Mouse (Mus musculus): Measurements from ENCODE around the gene Proser1. TPM values are rescaled to one million over a fixed set of nuclear protein-coding genes. Genes with fewer than 3 reads are reported as not detected.
A peak's percentile ranks its signal among the peaks of the same experiment; 100 is the strongest.

Proser1 gene
- polyA plus RNA-seq, 1 experiment from 2014 or later, result 10.5 TPM

DNA sequence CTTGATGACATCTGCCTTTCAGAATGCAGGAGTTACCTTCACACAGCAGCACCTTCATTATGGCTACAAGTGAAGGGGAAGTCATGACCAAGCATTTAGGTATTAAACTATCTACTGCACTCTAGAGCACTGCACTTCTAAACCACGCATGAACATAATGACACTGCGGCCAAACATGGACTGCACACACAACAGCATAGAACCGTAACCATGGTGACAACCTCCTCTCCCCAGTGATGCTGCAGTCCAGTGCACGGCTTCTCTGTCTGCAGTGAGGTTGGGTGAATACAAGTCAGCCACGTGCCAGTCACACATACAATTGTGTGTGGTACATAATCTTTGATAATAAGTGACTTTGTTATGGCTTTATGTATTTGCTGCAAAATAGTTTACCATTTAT, 17.9 kb upstream of the Proser1 start:
- Histone ChIP-seq H3K36me3 (ENCODE audit: control insufficient read depth, insufficient read depth, low read length) (peaks cover 4% of the 10 kb centered on the region; the same call in 1 of the 2 replicates), H3K4me3 (ENCODE audit: low read depth, low read length) (no peak overlapping the region), H3K27me3 (replicated peaks; ENCODE audit: control insufficient read depth, insufficient read depth, low read length) (no peaks in the 10 kb centered on the region), H3K9me3 (ENCODE audit: control insufficient read depth, low read length) (no peaks in the 10 kb centered on the region), H3K4me2 (ENCODE audit: low read depth, low read length) (no peak overlapping the region), H3K27ac (replicated peaks; ENCODE audit: low read depth, low read length) (no peak overlapping the region), H3K9ac (ENCODE audit: low read depth, low read length) (no peak overlapping the region), H3K4me1 (ENCODE audit: control insufficient read depth, insufficient read depth, low read length) (no peaks in the 10 kb centered on the region)
- 88% methylated on average over 5 of the region's 5 CpGs for WGBS
- ATAC-seq (ENCODE audit: low read depth), result no peak
- DNase-seq (ENCODE audit: low spot score), result no peak

DNA sequence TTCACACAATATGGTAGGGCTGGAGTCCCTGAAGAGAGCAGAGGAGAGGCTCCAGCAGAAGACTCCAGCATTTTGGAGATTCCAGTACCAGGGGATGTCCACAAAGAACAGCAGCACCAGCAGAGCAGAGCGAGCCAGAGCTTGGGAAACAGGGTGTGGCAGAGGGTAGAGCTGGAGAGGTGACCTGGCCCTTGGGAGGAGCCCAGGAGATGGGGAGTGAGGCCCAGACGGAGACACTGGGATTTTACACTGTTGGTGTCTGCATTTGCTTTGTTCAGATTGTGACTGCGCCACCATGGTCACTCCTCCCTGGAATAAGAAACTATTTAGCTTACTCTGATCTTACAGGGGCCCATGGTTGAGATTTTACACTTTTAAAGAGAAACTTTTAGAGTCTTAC, 16.7 kb upstream of the Proser1 start:
- H3K4me3 ChIP-seq (ENCODE audit: low read depth, low read length), result no peak overlapping the region
- H3K27me3 ChIP-seq (replicated peaks; ENCODE audit: control insufficient read depth, insufficient read depth, low read length), result no peaks in the 10 kb centered on the region
- WGBS, result 89% methylated on average over 3 of the region's 3 CpGs
- no peaks in the 10 kb centered on the region for H3K4me1 ChIP-seq (ENCODE audit: control insufficient read depth, insufficient read depth, low read length)
- DNase-seq (ENCODE audit: low spot score) (no peak), ATAC-seq (ENCODE audit: low read depth) (no peak)
- no peak overlapping the region for H3K9ac ChIP-seq (ENCODE audit: low read depth, low read length)
- peaks cover 16% of the 10 kb centered on the region for H3K36me3 ChIP-seq (ENCODE audit: control insufficient read depth, insufficient read depth, low read length)
- H3K4me2 ChIP-seq (ENCODE audit: low read depth, low read length), result no peak overlapping the region
- no peaks in the 10 kb centered on the region for H3K9me3 ChIP-seq (ENCODE audit: control insufficient read depth, low read length)
- no peak overlapping the region for H3K27ac ChIP-seq (replicated peaks; ENCODE audit: low read depth, low read length)

DNA sequence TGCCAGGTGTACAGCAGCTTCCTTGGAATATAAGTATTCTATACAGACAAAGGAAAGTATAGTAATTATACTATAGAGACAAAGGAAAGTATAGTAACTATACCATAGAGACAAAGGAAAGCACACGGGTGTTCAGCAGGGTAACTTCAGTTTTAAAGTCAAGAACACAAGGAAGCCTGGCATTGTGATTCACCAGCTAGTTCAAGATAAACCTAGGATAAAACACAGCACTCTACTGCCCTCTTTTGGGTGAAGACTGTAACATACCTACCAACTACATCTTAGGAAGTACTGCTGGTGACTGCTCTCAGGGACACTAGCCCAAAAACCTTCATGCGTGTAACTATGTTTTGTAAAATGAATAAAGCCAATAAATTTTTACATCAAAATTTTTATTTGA, 15.3 kb upstream of the Proser1 start:
- Histone ChIP-seq H3K27me3 (replicated peaks; ENCODE audit: control insufficient read depth, insufficient read depth, low read length) (no peaks in the 10 kb centered on the region), H3K4me2 (ENCODE audit: low read depth, low read length) (no peak overlapping the region), H3K9me3 (ENCODE audit: control insufficient read depth, low read length) (no peaks in the 10 kb centered on the region), H3K9ac (ENCODE audit: low read depth, low read length) (no peak overlapping the region), H3K36me3 (ENCODE audit: control insufficient read depth, insufficient read depth, low read length) (peaks cover 30% of the 10 kb centered on the region), H3K27ac (replicated peaks; ENCODE audit: low read depth, low read length) (no peak overlapping the region), H3K4me3 (ENCODE audit: low read depth, low read length) (no peak overlapping the region), H3K4me1 (ENCODE audit: control insufficient read depth, insufficient read depth, low read length) (no peaks in the 10 kb centered on the region)
- 26% methylated on average over 2 of the region's 2 CpGs for WGBS
- ATAC-seq (ENCODE audit: low read depth) (peak; percentile 80; the same call in 1 of the 2 replicates), DNase-seq (ENCODE audit: low spot score) (peak; percentile 95)

DNA sequence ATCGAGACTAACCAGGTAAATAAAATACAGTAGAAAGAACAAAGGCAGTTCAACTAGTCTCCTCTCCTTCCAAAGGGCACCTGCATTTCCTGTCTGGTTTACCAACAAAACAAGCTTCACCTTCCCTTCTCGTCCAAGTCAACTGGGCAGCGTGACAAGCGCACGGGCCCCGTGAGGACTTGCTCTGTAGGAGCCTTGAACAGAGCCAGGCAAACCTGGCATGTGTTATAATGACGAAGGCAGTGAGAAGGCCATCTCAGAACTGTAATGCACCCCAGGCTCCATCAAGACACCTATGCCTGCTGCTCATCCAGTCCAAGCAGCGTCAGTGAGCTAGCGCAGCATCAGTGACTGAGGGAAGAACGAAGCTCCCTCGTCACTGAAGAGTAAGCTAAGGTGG, 12.8 kb upstream of the Proser1 start:
- no peak for ATAC-seq (ENCODE audit: low read depth)
- Histone ChIP-seq H3K9me3 (ENCODE audit: control insufficient read depth, low read length) (no peaks in the 10 kb centered on the region), H3K4me1 (ENCODE audit: control insufficient read depth, insufficient read depth, low read length) (no peaks in the 10 kb centered on the region), H3K36me3 (ENCODE audit: control insufficient read depth, insufficient read depth, low read length) (peaks cover 54% of the 10 kb centered on the region), H3K4me2 (ENCODE audit: low read depth, low read length) (no peak overlapping the region), H3K9ac (ENCODE audit: low read depth, low read length) (no peak overlapping the region), H3K27ac (replicated peaks; ENCODE audit: low read depth, low read length) (no peak overlapping the region), H3K4me3 (ENCODE audit: low read depth, low read length) (no peak overlapping the region), H3K27me3 (replicated peaks; ENCODE audit: control insufficient read depth, insufficient read depth, low read length) (no peaks in the 10 kb centered on the region)
- WGBS, result 93% methylated on average over 11 of the region's 11 CpGs
- DNase-seq (ENCODE audit: low spot score), result no peak

DNA sequence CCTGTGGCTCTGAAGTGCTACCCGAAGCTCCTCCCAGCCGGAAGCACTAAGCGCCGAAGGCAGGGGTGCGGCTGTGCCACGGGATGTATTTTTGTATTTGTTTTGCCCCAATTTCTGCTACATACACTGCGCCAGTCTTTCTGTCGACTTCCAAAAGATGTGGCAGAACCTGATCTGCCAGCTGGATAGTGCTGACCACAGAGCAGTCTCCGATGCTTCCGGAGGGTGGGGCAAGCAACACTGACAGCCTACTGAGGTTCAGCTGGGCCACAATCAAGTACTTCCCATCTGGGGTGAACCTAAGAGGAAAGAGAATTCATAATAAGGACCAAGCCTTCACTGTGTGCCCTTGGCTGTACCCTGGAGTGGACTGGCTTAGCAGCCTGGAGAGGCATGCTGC, 11.1 kb upstream of the Proser1 start:
- DNase-seq (ENCODE audit: low spot score) (peak; percentile 34), ATAC-seq (ENCODE audit: low read depth) (no peak)
- Histone ChIP-seq H3K9me3 (ENCODE audit: control insufficient read depth, low read length) (no peaks in the 10 kb centered on the region), H3K36me3 (ENCODE audit: control insufficient read depth, insufficient read depth, low read length) (peaks cover 71% of the 10 kb centered on the region), H3K4me2 (ENCODE audit: low read depth, low read length) (no peak overlapping the region), H3K4me3 (ENCODE audit: low read depth, low read length) (no peak overlapping the region), H3K9ac (ENCODE audit: low read depth, low read length) (no peak overlapping the region), H3K4me1 (ENCODE audit: control insufficient read depth, insufficient read depth, low read length) (no peaks in the 10 kb centered on the region), H3K27ac (replicated peaks; ENCODE audit: low read depth, low read length) (no peak overlapping the region), H3K27me3 (replicated peaks; ENCODE audit: control insufficient read depth, insufficient read depth, low read length) (no peaks in the 10 kb centered on the region)
- WGBS, result 78% methylated on average over 10 of the region's 10 CpGs

DNA sequence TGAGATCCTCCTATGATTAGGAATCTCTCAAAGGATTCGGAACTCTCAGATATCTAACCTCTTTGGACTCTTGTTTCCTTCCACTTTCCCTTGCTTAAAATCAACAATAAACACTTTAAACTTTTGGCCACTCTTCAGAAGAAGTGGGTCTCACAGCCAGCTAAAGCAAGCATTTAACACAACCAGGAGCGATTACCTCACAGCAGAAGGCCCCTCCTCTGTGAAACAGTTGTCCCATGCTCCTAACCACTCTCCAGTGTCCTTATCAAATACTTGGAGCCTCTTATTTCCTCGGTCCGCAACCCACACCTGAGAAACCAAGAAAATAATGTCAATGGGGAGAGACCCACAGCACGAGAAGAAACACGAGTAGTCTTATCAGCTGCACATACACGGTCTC, 10.1 kb upstream of the Proser1 start:
- Histone ChIP-seq H3K27ac (replicated peaks; ENCODE audit: low read depth, low read length) (no peak overlapping the region), H3K4me2 (ENCODE audit: low read depth, low read length) (no peak overlapping the region), H3K4me1 (ENCODE audit: control insufficient read depth, insufficient read depth, low read length) (no peaks in the 10 kb centered on the region), H3K9ac (ENCODE audit: low read depth, low read length) (no peak overlapping the region), H3K36me3 (ENCODE audit: control insufficient read depth, insufficient read depth, low read length) (peaks cover 81% of the 10 kb centered on the region), H3K27me3 (replicated peaks; ENCODE audit: control insufficient read depth, insufficient read depth, low read length) (no peaks in the 10 kb centered on the region), H3K4me3 (ENCODE audit: low read depth, low read length) (no peak overlapping the region), H3K9me3 (ENCODE audit: control insufficient read depth, low read length) (no peaks in the 10 kb centered on the region)
- ATAC-seq (ENCODE audit: low read depth) (no peak), DNase-seq (ENCODE audit: low spot score) (no peak)
- 92% methylated on average over 7 of the region's 7 CpGs for WGBS

DNA sequence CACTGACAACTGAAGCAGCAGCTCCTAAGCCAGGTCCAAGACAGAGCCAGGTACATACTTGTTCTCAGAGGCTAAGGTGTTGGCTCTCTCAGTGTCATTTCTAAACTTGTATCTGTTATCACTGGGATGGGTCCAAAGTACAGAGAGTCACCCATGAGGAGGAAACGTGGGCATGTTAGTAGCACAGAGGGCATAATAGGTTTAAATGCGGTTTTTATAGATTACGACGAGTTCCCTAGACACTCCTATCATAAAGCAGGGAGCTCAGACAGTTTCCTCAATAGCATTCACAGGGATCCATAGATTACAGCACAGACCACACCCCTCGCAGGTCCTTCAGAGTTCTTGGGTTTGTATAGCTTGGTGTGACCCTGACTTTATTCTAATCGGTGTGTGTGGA, 9.5 kb upstream of the Proser1 start:
- no peaks in the 10 kb centered on the region for H3K4me1 ChIP-seq (ENCODE audit: control insufficient read depth, insufficient read depth, low read length)
- WGBS, result 94% methylated on average over 6 of the region's 6 CpGs
- ATAC-seq (ENCODE audit: low read depth), result no peak

DNA sequence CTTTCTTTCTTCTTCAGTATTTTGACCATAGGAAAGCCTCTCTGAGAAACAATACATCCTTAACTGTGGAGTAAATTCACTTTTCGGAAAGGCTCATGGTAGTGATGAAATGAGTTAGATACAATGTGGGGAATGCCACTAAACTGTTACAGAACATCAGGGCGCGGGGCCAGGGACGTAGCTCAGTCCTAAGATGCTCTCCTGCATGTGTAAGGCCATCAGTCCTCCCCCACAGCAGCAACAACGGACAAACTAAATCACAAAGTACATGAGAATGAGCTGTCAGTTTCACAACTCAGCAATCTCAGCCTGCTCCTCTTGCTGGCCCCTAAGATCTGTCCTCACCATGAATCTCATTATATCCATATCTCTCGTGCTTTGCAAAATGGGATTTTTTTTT, 8.9 kb upstream of the Proser1 start:
- 94% methylated on average over 6 of the region's 6 CpGs for WGBS

More for the DNA sequence above, 9.5 kb upstream of the Proser1 start:
- H3K9ac ChIP-seq (ENCODE audit: low read depth, low read length), result no peak overlapping the region
- H3K9me3 ChIP-seq (ENCODE audit: control insufficient read depth, low read length), result no peaks in the 10 kb centered on the region
- H3K4me3 ChIP-seq (ENCODE audit: low read depth, low read length), result no peak overlapping the region
- no peak overlapping the region for H3K27ac ChIP-seq (replicated peaks; ENCODE audit: low read depth, low read length)
- peaks cover 87% of the 10 kb centered on the region for H3K36me3 ChIP-seq (ENCODE audit: control insufficient read depth, insufficient read depth, low read length)
- no peak overlapping the region for H3K4me2 ChIP-seq (ENCODE audit: low read depth, low read length)
- DNase-seq (ENCODE audit: low spot score), result no peak
- no peaks in the 10 kb centered on the region for H3K27me3 ChIP-seq (replicated peaks; ENCODE audit: control insufficient read depth, insufficient read depth, low read length)

DNA sequence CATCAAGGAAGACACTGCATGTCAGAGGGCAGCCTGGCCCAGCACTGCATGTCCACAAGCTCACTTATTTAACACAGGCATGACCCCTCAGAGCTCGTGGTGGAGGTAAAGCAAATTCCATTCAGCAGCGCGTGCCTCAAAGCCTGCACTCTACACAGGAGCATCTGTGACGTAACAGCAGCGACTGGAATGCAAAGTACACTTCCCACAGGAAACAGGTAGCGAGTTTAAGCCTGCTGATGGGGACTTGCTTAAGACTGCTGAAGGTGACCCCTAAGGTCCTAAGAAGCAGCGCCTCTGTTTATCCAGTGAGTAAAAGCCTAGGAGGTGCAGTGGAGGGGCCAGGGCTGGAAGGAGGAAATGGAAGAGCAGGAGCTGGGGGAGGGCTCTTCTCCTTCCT, 8.5 kb upstream of the Proser1 start:
- Histone ChIP-seq H3K4me3 (ENCODE audit: low read depth, low read length) (no peak overlapping the region), H3K9me3 (ENCODE audit: control insufficient read depth, low read length) (no peaks in the 10 kb centered on the region), H3K27me3 (replicated peaks; ENCODE audit: control insufficient read depth, insufficient read depth, low read length) (no peaks in the 10 kb centered on the region), H3K36me3 (ENCODE audit: control insufficient read depth, insufficient read depth, low read length) (peaks cover 93% of the 10 kb centered on the region), H3K4me1 (ENCODE audit: control insufficient read depth, insufficient read depth, low read length) (no peaks in the 10 kb centered on the region), H3K27ac (replicated peaks; ENCODE audit: low read depth, low read length) (no peak overlapping the region), H3K4me2 (ENCODE audit: low read depth, low read length) (no peak overlapping the region), H3K9ac (ENCODE audit: low read depth, low read length) (no peak overlapping the region)
- 79% methylated on average over 7 of the region's 7 CpGs for WGBS
- no peak for DNase-seq (ENCODE audit: low spot score)
- no peak for ATAC-seq (ENCODE audit: low read depth)

More for the DNA sequence above, 8.9 kb upstream of the Proser1 start:
- Histone ChIP-seq H3K4me3 (ENCODE audit: low read depth, low read length) (no peak overlapping the region), H3K9ac (ENCODE audit: low read depth, low read length) (no peak overlapping the region), H3K9me3 (ENCODE audit: control insufficient read depth, low read length) (no peaks in the 10 kb centered on the region), H3K4me1 (ENCODE audit: control insufficient read depth, insufficient read depth, low read length) (no peaks in the 10 kb centered on the region), H3K4me2 (ENCODE audit: low read depth, low read length) (no peak overlapping the region), H3K36me3 (ENCODE audit: control insufficient read depth, insufficient read depth, low read length) (peaks cover 90% of the 10 kb centered on the region), H3K27ac (replicated peaks; ENCODE audit: low read depth, low read length) (no peak overlapping the region), H3K27me3 (replicated peaks; ENCODE audit: control insufficient read depth, insufficient read depth, low read length) (no peaks in the 10 kb centered on the region)
- ATAC-seq (ENCODE audit: low read depth) (no peak), DNase-seq (ENCODE audit: low spot score) (no peak)
